Comparison of ENCODE assay signal across 8 mouse cellular contexts in the genomic region with DNA sequence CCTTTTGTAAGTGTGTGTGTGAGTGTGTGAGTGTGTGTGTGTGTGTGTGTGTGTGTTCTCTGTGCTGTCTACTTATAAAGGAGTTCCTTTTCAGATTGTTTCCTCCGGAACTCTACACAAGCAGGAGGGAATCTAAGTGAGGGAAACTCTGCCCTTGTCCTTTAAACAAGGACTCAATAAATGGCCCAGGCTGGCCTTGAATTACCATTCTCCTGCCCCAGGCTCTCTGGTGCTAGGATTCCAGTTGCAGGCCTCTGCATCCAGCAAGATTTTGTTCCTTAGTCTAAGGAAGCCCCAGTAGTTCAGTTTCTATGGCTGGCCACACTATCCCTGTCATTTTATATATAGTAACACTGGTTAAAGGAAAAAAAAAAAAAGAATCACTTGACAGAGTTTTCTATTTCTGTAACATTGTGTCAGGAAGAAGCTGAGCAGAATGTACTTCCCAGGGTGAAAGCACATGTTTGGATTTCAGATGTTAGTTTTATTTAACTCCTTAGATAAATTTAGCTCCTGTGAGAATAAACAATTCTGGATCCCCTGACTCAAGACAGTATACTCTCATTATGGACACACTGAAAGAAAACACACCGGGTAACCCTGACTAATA. TPM values are rescaled to one million over a fixed set of nuclear protein-coding genes. Genes with fewer than 3 reads are reported as not detected.
A peak's percentile ranks its signal among the peaks of the same experiment; 100 is the strongest.
DNase-seq lines count a peak whose midpoint lies in the region; ATAC-seq and TF ChIP-seq lines count a peak whose summit lies in the region.

No protein-coding gene starts in this region.

- no peak overlapping the region for H3K27ac ChIP-seq in ES-Bruce4 (ENCODE audit: insufficient read depth, low read length)
- H3K27ac ChIP-seq in forebrain, postnatal 0 days (ENCODE audit: low read depth, low read length): no peak overlapping the region
- H3K27ac ChIP-seq in liver, embryonic 12.5 days: peak overlapping the region; percentile 95

- no peak overlapping the region for H3ac ChIP-seq in C2C12 (ENCODE audit: control insufficient read depth, insufficient read length, low read depth)

- H3K4me2 ChIP-seq in forebrain, postnatal 0 days (ENCODE audit: low read depth): peak overlapping the region; percentile 90
- H3K4me2 ChIP-seq in liver, embryonic 12.5 days: peak overlapping the region; percentile 79

- 47% methylated on average over 2 of the region's 2 CpGs for WGBS in forebrain, postnatal 0 days
- 34% methylated on average over 2 of the region's 2 CpGs for WGBS in liver, embryonic 12.5 days (ENCODE audit: insufficient replicate concordance)

- H3K79me2 ChIP-seq in C2C12 (ENCODE audit: control insufficient read depth, insufficient read depth): peaks cover 38% of the 10 kb centered on the region

- no peak for TF ChIP-seq CTCF in C2C12 (IDR thresholded peaks at IDR 0.05; ENCODE audit: control insufficient read depth, insufficient read depth, insufficient read length)
- no peak for TF ChIP-seq CTCF in ES-Bruce4 (IDR thresholded peaks at IDR 0.05; ENCODE audit: low read depth, low read length)
- no peak for TF ChIP-seq CTCF in forebrain, postnatal 0 days (IDR thresholded peaks at IDR 0.05; ENCODE audit: low read depth)

- DNase-seq in forebrain, postnatal 0 days: no peak
- no peak for DNase-seq in c-Kit-positive CD71-positive TER-119-positive erythroid progenitor cells, embryonic 14.5 days (ENCODE audit: low spot score)
- no peak for DNase-seq in cerebellum, adult 11 months
- DNase-seq in urinary bladder, adult 2 months (ENCODE audit: low spot score): no peak
- DNase-seq in gastrocnemius, postnatal 10 days: no peak

- TF ChIP-seq POLR2A in ES-Bruce4 (IDR thresholded peaks at IDR 0.05; ENCODE audit: insufficient read depth, low read length): no peak

- no peaks in the 10 kb centered on the region for H3K27me3 ChIP-seq in C2C12 (ENCODE audit: control insufficient read depth, insufficient read depth, insufficient read length)
- H3K27me3 ChIP-seq in ES-Bruce4 (ENCODE audit: control insufficient read depth, insufficient read depth, low read length, poor library complexity, severe bottlenecking): no peaks in the 10 kb centered on the region
- H3K27me3 ChIP-seq in forebrain, postnatal 0 days (ENCODE audit: insufficient read depth, low read length): no peaks in the 10 kb centered on the region
- peaks cover 19% of the 10 kb centered on the region; the same call in 1 of the 2 replicates for H3K27me3 ChIP-seq in liver, embryonic 12.5 days (replicated peaks)

- ATAC-seq in forebrain, postnatal 0 days: no peak
- no peak for ATAC-seq in liver, embryonic 12.5 days

- H3K79me3 ChIP-seq in C2C12 (ENCODE audit: low read depth): peaks cover 2% of the 10 kb centered on the region

- H3K9ac ChIP-seq in ES-Bruce4 (ENCODE audit: low read depth, poor library complexity, severe bottlenecking): no peak overlapping the region
- H3K9ac ChIP-seq in forebrain, postnatal 0 days: peak overlapping the region; percentile 56; the same call in 1 of the 2 replicates
- peak overlapping the region; percentile 82 for H3K9ac ChIP-seq in liver, embryonic 12.5 days

- H3K4me1 ChIP-seq in ES-Bruce4 (ENCODE audit: control insufficient read depth, insufficient read depth, low read length): no peaks in the 10 kb centered on the region
- no peaks in the 10 kb centered on the region for H3K4me1 ChIP-seq in forebrain, postnatal 0 days (ENCODE audit: insufficient read depth)
- H3K4me1 ChIP-seq in liver, embryonic 12.5 days: peaks cover 55% of the 10 kb centered on the region

- TF ChIP-seq EP300 in ES-Bruce4 (IDR thresholded peaks at IDR 0.05; ENCODE audit: insufficient read depth, low read depth, low read length): no peak

- H3K36me3 ChIP-seq in C2C12 (ENCODE audit: control insufficient read depth, insufficient read depth): no peaks in the 10 kb centered on the region
- no peaks in the 10 kb centered on the region for H3K36me3 ChIP-seq in ES-Bruce4 (ENCODE audit: control insufficient read depth, insufficient read depth, low read length, poor library complexity, severe bottlenecking)
- no peaks in the 10 kb centered on the region for H3K36me3 ChIP-seq in forebrain, postnatal 0 days (ENCODE audit: insufficient read depth)
- H3K36me3 ChIP-seq in liver, embryonic 12.5 days: peaks cover 40% of the 10 kb centered on the region

- H3K9me3 ChIP-seq in ES-Bruce4 (replicated peaks; ENCODE audit: control insufficient read depth, insufficient read depth, low read length, poor library complexity, severe bottlenecking): no peaks in the 10 kb centered on the region
- no peaks in the 10 kb centered on the region for H3K9me3 ChIP-seq in forebrain, postnatal 0 days (ENCODE audit: low read length)
- H3K9me3 ChIP-seq in liver, embryonic 12.5 days (replicated peaks): no peaks in the 10 kb centered on the region

- H3K4me3 ChIP-seq in C2C12 (ENCODE audit: insufficient read depth, poor library complexity, severe bottlenecking): peak overlapping the region; percentile 44
- peak overlapping the region; percentile 74; the same call in 1 of the 2 replicates for H3K4me3 ChIP-seq in ES-Bruce4 (ENCODE audit: low read depth, low read length)
- peak overlapping the region; percentile 69 for H3K4me3 ChIP-seq in forebrain, postnatal 0 days (ENCODE audit: low read depth, low read length)
- peak overlapping the region; percentile 74 for H3K4me3 ChIP-seq in liver, embryonic 12.5 days

TF ChIP-seq in C2C12, 6 proteins besides CTCF, POLR2A, EP300 and RAD21:
- no peak for TF ChIP-seq MYOD1 (IDR thresholded peaks at IDR 0.05; ENCODE audit: control insufficient read depth, insufficient read length, low read depth)
- TF ChIP-seq MYOG (IDR thresholded peaks at IDR 0.05; ENCODE audit: control insufficient read depth, extremely low read depth, insufficient read length): no peak
- TF ChIP-seq CEBPB (IDR thresholded peaks at IDR 0.05; ENCODE audit: low read depth): no peak
- no peak for TF ChIP-seq USF1 (IDR thresholded peaks at IDR 0.05; ENCODE audit: low read depth)
- TF ChIP-seq FOSL1 (IDR thresholded peaks at IDR 0.05; ENCODE audit: insufficient read depth, low read length, poor library complexity, severe bottlenecking): no peak
- TF ChIP-seq MAX (IDR thresholded peaks at IDR 0.05): no peak

RNA-seq across cellular contexts. Expression of a gene that starts 1.5 kb away (rescaled TPM):
- 108 TPM for polyA plus RNA-seq in C2C12 (2012; fragmentation: generic; extraction: Trizol)
- polyA plus RNA-seq in ES-Bruce4 (2011; ENCODE audit: insufficient read depth, insufficient read length, low read depth, missing spikeins): 23.4 and 26.6 TPM in 2 replicates
- total RNA-seq in forebrain, postnatal 0 days (2014; rRNA removed): 192 and 268 TPM in 2 replicates
- 243 and 282 TPM in 2 replicates for polyA plus RNA-seq in forebrain, postnatal 0 days (2015; fragmentation: Nextera tagmentation; extraction: Ambion mirVana)
- polyA plus RNA-seq in liver, embryonic 12.5 days (2016; fragmentation: Nextera tagmentation; extraction: Ambion mirVana): 388 and 396 TPM in 2 replicates
- polyA plus RNA-seq in urinary bladder, adult 2 months (2012; rRNA removed): 265 and 300 TPM in 2 replicates
- total RNA-seq in gastrocnemius, postnatal 10 days (2021): 10 to 100 TPM; 25.3 to 27.2 TPM

RNA-seq across cellular contexts. Expression of a gene that starts 42.3 kb away (rescaled TPM):
- polyA plus RNA-seq in C2C12 (2012; fragmentation: generic; extraction: Trizol): 29.4 TPM
- 73.4 and 74.4 TPM in 2 replicates for polyA plus RNA-seq in ES-Bruce4 (2011; ENCODE audit: insufficient read depth, insufficient read length, low read depth, missing spikeins)
- total RNA-seq in forebrain, postnatal 0 days (2014; rRNA removed): 13.2 and 18.7 TPM in 2 replicates
- 26.3 and 36.7 TPM in 2 replicates for polyA plus RNA-seq in forebrain, postnatal 0 days (2015; fragmentation: Nextera tagmentation; extraction: Ambion mirVana)
- 94.4 and 99.5 TPM in 2 replicates for polyA plus RNA-seq in liver, embryonic 12.5 days (2016; fragmentation: Nextera tagmentation; extraction: Ambion mirVana)
- polyA plus RNA-seq in urinary bladder, adult 2 months (2012; rRNA removed): 35.7 and 38.3 TPM in 2 replicates
- total RNA-seq in gastrocnemius, postnatal 10 days (2021): 10 to 100 TPM in 1 of 2 experiments, 1 to 10 TPM in 1; 6.7 to 10.3 TPM
